Mouse (Mus musculus): ENCODE data around the gene Mrgprf. TPM values are rescaled to one million over a fixed set of nuclear protein-coding genes. Genes with fewer than 3 reads are reported as not detected.

Mrgprf gene
- polyA plus RNA-seq, 1 experiment: 16.2 TPM

DNA sequence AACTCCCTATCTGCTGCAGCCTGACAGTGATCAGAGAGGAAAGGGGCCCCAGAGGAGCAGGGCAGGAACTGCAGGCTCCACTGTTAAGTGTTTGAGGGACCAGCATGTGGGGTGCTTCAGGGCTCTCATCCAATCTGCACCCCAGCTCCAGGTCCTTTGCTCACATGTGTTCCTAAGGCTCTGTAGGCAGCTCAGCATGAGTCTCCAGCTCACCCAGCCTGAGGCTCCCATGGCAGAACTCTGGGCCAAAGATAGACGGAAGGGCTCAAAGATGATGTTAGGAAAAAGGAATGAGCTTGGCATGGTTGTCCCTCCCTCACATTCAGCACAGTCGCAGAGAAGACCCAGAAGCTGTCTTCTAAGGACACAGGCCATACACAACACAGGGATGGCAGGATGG lies 30.0 kb downstream of the Mrgprf start:
- Histone ChIP-seq H3K4me1 (ENCODE audit: control insufficient read depth, insufficient read depth, low read length) (no peaks in the 10 kb centered on the region), H3K4me3 (replicated peaks; ENCODE audit: extremely low read depth, low read depth, low read length) (no peak overlapping the region)
- 65% methylated on average over 2 of the region's 2 CpGs for WGBS
- DNase-seq: no peak
- TF ChIP-seq POLR2A (IDR thresholded peaks at IDR 0.05; ENCODE audit: borderline replicate concordance, extremely low read depth, low read depth, low read length) (no peak), CTCF (IDR thresholded peaks at IDR 0.05; ENCODE audit: insufficient read depth, low read length) (no peak)

DNA sequence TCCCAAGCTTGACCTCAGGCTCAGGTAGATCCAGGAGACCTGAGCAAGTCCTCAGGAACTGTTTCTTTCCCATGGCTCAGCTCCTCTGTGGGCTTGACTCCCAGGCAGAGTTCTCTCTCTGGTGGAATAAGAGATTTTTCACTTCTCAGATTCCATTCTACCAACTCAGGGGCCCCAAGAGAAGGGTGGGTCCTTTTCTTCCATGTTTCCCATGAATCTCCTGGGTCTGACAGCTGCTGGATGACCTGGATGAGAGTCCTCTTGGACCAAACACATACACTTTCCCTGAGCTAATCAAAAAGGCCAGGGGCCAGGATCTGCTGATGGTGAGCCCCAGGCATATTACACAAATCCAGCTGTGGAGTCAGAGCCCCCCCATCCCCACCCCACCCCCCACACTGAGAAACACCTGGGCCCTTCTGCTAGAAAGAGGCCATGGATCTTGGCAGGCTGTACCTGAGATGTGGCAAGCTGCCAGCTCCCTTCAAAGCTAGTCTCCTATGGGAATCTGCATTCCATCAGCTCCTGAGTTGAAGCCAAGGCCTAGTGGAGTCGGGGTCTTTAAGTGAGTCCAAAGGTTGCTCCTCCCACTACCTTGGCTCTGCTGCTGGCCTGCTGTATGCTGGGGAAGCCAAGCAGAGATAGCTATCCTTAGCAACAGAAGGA lies 31.9 kb downstream of the Mrgprf start:
- peak; percentile 24 for DNase-seq
- TF ChIP-seq CTCF (IDR thresholded peaks at IDR 0.05; ENCODE audit: insufficient read depth, low read length) (no peak), POLR2A (IDR thresholded peaks at IDR 0.05; ENCODE audit: borderline replicate concordance, extremely low read depth, low read depth, low read length) (no peak)
- no peaks in the 10 kb centered on the region for H3K4me1 ChIP-seq (ENCODE audit: control insufficient read depth, insufficient read depth, low read length)
- no peak overlapping the region for H3K4me3 ChIP-seq (replicated peaks; ENCODE audit: extremely low read depth, low read depth, low read length)
- WGBS: 35% methylated on average over 1 of the region's 1 CpGs

DNA sequence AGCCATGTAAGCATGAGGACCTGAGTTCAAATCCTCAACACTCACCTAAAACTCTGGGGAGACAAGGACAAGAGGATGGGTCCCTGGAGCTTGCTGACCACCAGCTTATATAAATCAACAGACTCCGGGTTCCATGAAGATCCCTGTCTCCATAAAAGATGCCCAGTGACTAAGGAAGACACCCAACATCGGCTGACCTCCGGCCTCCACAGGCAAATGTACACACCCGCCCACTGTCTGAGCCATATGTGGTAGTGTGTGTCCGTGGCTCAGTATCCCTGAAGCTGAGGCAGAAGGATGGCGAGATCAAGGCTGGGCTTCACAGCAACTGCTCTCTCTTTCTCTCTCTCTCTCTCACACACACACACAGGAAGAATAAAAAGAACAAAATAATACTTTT lies 33.3 kb downstream of the Mrgprf start:
- H3K4me3 ChIP-seq (replicated peaks; ENCODE audit: extremely low read depth, low read depth, low read length): no peak overlapping the region
- H3K4me1 ChIP-seq (ENCODE audit: control insufficient read depth, insufficient read depth, low read length): no peaks in the 10 kb centered on the region
- 90% methylated on average over 6 of the region's 6 CpGs for WGBS
- TF ChIP-seq POLR2A (IDR thresholded peaks at IDR 0.05; ENCODE audit: borderline replicate concordance, extremely low read depth, low read depth, low read length): no peak
- no peak for TF ChIP-seq CTCF (IDR thresholded peaks at IDR 0.05; ENCODE audit: insufficient read depth, low read length)
- DNase-seq: no peak

DNA sequence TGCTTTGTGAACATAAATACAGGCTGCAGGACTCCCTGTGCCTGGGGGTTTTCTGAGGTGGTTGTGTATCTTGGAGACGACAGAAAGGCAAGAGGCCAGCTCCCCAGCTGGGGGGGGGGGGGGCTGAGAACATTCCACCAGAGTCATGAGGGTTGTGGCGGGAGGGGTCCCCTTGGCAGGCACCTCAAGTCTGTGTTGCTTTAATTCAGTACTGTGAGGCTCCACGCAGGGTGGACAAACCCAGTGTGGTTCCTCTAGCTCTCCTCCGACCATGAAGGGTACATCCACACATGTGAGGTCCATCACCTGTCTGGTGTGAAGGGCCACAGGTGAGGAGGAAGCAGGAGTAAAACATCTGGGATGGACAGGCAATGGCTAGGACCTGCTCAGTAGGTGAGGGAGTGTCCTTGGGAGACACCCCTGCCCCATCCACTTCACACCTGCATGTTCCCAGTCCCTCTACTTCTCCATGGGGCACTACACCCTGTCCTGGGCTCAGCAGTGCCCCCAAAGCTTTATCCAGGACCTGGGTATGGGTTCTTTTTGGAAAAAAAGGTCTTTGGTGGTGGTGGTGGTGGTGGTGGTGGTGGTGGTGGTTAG lies 33.9 kb downstream of the Mrgprf start:
- whole genome bisulfite sequencing: 51% methylated on average over 4 of the region's 4 CpGs
- no peak for TF ChIP-seq CTCF (IDR thresholded peaks at IDR 0.05; ENCODE audit: insufficient read depth, low read length)
- TF ChIP-seq POLR2A (IDR thresholded peaks at IDR 0.05; ENCODE audit: borderline replicate concordance, extremely low read depth, low read depth, low read length): no peak
- no peak for DNase-seq
- Histone ChIP-seq H3K4me1 (ENCODE audit: control insufficient read depth, insufficient read depth, low read length) (no peaks in the 10 kb centered on the region), H3K4me3 (replicated peaks; ENCODE audit: extremely low read depth, low read depth, low read length) (no peak overlapping the region)

DNA sequence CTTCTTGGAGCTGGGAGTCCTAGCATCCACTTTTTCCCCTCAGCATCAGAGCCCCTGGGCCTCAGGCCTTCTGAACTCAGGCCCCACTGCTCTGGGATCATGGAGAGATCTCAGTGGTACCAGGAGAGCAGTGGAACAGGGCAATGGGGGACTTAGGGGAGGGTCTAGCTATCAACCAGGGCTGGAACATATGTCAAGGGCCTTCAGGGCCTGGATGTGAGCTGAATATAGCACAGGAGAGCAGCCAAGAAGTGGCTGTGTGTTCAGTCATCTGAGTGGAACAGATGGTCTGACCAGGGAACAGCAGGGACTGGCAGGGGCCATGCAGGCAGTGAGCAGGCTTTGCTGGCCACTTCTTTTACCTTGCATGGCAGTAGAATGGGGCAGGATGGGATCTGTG lies 34.6 kb downstream of the Mrgprf start:
- H3K4me3 ChIP-seq (replicated peaks; ENCODE audit: extremely low read depth, low read depth, low read length): no peak overlapping the region
- H3K4me1 ChIP-seq (ENCODE audit: control insufficient read depth, insufficient read depth, low read length): no peaks in the 10 kb centered on the region
- TF ChIP-seq CTCF (IDR thresholded peaks at IDR 0.05; ENCODE audit: insufficient read depth, low read length) (no peak), POLR2A (IDR thresholded peaks at IDR 0.05; ENCODE audit: borderline replicate concordance, extremely low read depth, low read depth, low read length) (no peak)
- DNase-seq: no peak

DNA sequence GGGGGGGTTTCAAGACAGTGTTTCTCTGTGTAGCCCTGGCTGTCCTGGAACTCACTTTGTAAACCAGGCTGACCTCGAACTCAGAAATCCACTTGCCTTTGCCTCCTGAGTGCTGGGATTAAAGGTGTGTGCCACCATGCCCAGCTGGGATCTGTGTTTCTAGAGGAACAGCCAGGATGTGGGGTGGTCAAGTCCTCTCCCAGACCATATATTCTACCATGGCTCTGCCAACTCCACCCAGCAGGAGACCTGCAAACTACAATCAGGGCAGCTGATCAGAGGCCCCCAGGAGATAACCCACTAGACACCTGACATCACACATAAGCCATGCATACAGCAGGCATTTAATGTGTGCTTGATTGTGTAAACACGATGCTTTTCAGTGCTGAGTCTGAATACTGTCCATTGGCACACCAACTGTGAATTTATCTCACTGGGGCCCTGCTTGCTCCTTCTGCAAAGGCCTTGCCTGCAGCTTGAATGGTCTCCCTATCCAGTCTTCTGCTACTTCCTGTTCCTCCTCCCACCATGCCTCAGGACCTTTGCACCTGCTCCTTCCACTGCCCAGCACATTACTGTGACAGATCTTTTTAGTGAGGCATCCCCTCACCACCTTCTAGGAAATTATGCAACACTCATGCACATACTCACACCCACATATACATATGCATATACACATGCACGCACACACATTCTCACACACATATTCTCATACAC lies 35.1 kb downstream of the Mrgprf start:
- Histone ChIP-seq H3K4me1 (ENCODE audit: control insufficient read depth, insufficient read depth, low read length) (no peaks in the 10 kb centered on the region), H3K4me3 (replicated peaks; ENCODE audit: extremely low read depth, low read depth, low read length) (no peak overlapping the region)
- DNase-seq: no peak
- 83% methylated on average over 3 of the region's 3 CpGs for WGBS
- TF ChIP-seq POLR2A (IDR thresholded peaks at IDR 0.05; ENCODE audit: borderline replicate concordance, extremely low read depth, low read depth, low read length) (no peak), CTCF (IDR thresholded peaks at IDR 0.05; ENCODE audit: insufficient read depth, low read length) (no peak)

DNA sequence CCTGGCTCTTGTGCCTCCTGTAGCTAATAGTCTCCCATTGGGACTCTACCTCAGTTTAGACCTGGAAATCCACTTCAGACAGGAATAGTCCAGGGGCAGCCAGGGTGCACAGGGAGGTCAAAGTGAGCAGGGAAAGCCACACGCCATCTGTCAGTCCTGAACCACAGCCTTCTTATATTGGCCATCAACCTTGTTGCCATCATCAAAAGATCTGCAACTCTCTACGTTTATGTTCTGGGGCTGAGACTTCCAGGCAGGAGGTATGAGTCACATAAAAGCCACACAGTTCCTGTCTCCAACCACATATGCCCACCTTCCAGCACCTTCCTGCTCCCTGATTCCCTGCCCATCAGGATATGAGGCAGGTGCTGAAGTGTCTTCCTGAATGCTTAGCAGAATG lies 37.3 kb downstream of the Mrgprf start:
- Histone ChIP-seq H3K4me1 (ENCODE audit: control insufficient read depth, insufficient read depth, low read length) (no peaks in the 10 kb centered on the region), H3K4me3 (replicated peaks; ENCODE audit: extremely low read depth, low read depth, low read length) (no peak overlapping the region)
- no peak for TF ChIP-seq CTCF (IDR thresholded peaks at IDR 0.05; ENCODE audit: insufficient read depth, low read length)
- no peak for DNase-seq
- WGBS: 62% methylated on average over 2 of the region's 2 CpGs

DNA sequence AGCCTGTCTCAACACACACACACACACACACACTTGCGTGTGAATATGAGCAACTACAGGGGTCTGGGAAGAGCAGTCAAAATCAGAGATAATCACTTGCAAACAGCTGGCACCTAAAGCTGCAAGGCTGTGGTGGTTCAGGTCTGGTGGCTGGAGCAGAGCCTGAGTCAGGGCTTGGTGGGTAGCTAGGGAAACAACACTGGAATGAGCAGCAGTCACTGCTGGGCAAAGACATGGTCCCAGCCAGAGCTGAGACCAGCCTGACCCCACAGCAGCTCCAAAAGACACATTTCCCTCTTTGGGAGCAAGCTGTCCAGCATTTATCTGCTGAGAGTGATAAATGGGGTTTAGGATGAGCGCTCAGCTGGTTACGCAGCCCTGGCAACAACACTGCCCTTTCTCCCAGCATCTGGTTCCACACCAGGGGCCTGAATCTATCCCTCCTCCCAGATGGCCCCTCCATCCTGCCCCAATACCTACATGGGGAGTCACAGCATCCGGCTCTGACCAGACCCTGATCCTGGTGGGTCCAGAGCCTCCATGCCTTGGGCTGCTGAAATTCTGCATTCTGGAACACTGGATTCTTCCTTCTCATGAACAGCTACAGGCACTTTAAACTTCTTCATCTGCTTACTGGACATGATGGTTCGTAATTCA lies 39.7 kb downstream of the Mrgprf start:
- 82% methylated on average over 5 of the region's 5 CpGs for WGBS
- no peak for TF ChIP-seq CTCF (IDR thresholded peaks at IDR 0.05; ENCODE audit: insufficient read depth, low read length)

More for the DNA sequence above, 39.7 kb downstream of the Mrgprf start:
- no peak for DNase-seq
- H3K4me3 ChIP-seq (replicated peaks; ENCODE audit: extremely low read depth, low read depth, low read length): no peak overlapping the region
- no peaks in the 10 kb centered on the region for H3K4me1 ChIP-seq (ENCODE audit: control insufficient read depth, insufficient read depth, low read length)

Other genes with a start within 250 kb of the Mrgprf start
- gene 1810010D01Rik, start 92.7 kb upstream of the Mrgprf start, polyA plus RNA-seq (2012; rRNA removed): 5.6 and 8.4 TPM in 2 replicates
- 31.5 and 40.9 TPM in 2 replicates for gene Tpcn2, start 16.8 kb upstream of the Mrgprf start, polyA plus RNA-seq (2012; rRNA removed)
- gene Mrgprd, start 14.0 kb downstream of the Mrgprf start, polyA plus RNA-seq (2012; rRNA removed): not detected in 2 replicates